Mouse (Mus musculus): ENCODE data around the gene Glud1. TPM values are rescaled to one million over a fixed set of nuclear protein-coding genes. Genes with fewer than 3 reads are reported as not detected.
"Not testable (repeated sequence)": the region's sequence is repeated elsewhere in the genome, so short reads cannot be mapped to it uniquely, and the experiment has no call there.

Glud1 gene
- polyA plus RNA-seq, 1 experiment from 2014 or later, result 155 TPM

DNA sequence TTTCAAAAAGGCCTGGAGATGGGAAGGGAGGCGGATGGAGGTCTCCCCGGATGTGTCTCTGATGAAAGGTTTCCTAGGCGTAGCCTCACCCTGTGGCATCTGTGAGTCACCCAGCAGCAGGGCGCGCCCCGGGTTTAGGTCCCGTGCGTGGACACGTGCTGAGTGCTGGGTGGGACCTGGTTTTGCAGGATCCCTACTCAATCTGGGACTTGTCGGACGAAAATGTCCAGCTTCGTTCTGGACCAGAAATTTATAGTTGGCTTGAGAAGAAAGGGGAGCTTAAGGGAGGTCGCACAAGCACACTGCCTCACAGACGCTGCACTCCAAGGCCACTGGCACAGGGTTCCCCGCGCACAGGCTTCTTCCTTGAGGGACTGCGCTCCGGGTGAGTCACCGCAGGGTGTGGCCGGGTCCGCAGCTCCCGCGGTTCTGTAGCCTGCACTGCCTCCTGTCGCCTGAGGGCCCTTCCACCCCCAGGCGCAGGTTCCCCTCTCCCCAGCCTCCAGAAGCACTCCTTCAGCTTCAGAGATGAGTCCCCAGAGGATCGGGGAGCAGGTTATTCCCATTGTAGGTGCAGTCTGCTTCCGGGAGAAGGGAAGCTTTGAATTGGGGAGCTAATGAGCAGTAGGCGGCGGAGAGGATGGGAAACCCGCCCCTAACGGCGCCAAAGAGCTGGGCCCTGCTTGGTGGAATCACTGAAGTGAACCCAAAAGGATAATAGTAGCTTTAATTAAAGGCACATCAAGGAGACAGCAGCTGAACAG lies 53.1 kb downstream of the Glud1 start:
- WGBS (ENCODE audit: insufficient replicate concordance), result 11% methylated on average over 32 of the region's 32 CpGs
- ATAC-seq (ENCODE audit: low read depth), result no peak
- H3K27ac ChIP-seq (ENCODE audit: low read length), result no peak overlapping the region
- H3K27me3 ChIP-seq (ENCODE audit: control insufficient read depth, insufficient read depth, low read depth, low read length), result no peaks in the 10 kb centered on the region
- no peaks in the 10 kb centered on the region for H3K9me3 ChIP-seq (replicated peaks; ENCODE audit: control insufficient read depth, low read length)
- no peak overlapping the region for H3K9ac ChIP-seq (ENCODE audit: low read depth, low read length)
- peak overlapping the region; percentile 18 for H3K4me3 ChIP-seq (ENCODE audit: low read depth, low read length)
- H3K4me2 ChIP-seq (ENCODE audit: low read depth, low read length), result peak overlapping the region; percentile 55
- no peaks in the 10 kb centered on the region for H3K36me3 ChIP-seq (ENCODE audit: control insufficient read depth, insufficient read depth)
- no peaks in the 10 kb centered on the region; the same call in 1 of the 2 replicates for H3K4me1 ChIP-seq (ENCODE audit: control insufficient read depth, low read depth, low read length)

DNA sequence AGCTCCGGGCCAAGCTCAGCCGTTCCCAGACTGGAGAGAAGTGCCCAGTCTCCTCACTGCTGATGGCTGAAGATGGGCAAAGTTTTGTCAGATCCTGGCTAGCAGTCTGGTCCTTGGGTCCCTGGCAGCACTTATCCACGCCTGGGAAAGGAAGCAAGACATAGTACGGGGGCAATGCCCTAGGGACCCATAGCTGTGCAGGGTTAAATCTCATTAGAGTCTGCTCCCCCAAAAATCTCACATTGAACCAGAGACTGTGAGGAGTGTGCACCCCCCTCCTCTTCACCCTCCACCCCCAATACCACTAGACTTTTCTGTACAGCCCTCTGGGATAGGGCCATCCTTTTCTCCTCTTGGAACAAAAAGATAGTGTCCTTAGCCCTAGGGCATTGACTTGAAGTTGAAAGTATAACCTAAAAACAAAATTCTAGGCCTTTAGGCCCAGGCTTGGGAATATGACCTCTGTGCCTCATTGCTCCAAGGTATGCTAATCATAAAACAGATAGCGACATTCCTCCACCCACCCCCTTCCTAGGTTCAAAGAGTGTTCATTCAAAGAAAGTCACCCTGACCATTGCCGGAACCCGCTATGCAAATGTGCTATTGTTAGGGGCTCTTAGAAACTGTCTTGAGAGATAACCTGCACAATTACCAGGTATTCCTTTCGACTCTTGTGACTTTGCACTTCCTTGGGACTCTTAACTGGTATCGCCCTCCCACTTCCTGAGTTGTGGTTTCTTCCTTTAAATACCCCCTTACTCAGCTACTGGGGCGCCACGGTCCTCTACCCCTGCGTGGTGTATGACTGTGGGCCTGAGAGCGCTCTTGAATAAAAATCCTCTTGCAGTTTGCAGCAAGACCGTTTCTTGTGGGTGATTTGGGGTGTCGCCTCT lies 54.0 kb downstream of the Glud1 start:
- H3K9ac ChIP-seq (ENCODE audit: low read depth, low read length); H3K4me2 ChIP-seq (ENCODE audit: low read depth, low read length); H3K36me3 ChIP-seq (ENCODE audit: control insufficient read depth, insufficient read depth); H3K9me3 ChIP-seq (replicated peaks; ENCODE audit: control insufficient read depth, low read length); H3K27ac ChIP-seq (ENCODE audit: low read length); ATAC-seq (ENCODE audit: low read depth); H3K27me3 ChIP-seq (ENCODE audit: control insufficient read depth, insufficient read depth, low read depth, low read length); H3K4me1 ChIP-seq (ENCODE audit: control insufficient read depth, low read depth, low read length); H3K4me3 ChIP-seq (ENCODE audit: low read depth, low read length): not testable (repeated sequence)
- WGBS (ENCODE audit: insufficient replicate concordance), result 68% methylated on average over 15 of the region's 15 CpGs

DNA sequence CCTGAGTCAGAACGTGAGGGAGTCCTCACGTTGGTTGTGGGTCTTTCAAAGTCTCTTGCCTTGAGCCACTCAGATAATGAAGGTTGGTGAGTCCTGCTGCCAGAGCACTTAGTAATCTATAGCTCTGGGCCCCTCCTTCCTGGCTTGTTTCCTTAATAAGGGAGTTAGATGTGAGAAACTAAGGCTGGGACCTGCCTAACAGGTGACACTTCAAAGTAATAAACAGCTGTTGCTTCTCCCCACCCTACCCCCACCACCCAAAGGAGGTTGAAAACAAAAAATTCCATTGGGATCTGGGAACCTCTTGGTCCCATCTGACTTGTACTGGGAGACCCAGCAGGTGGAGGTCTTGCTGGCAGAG lies 54.6 kb downstream of the Glud1 start:
- WGBS (ENCODE audit: insufficient replicate concordance), result 67% methylated on average over 2 of the region's 2 CpGs
- ATAC-seq (ENCODE audit: low read depth), result no peak
- Histone ChIP-seq H3K36me3 (ENCODE audit: control insufficient read depth, insufficient read depth) (no peaks in the 10 kb centered on the region), H3K27me3 (ENCODE audit: control insufficient read depth, insufficient read depth, low read depth, low read length) (no peaks in the 10 kb centered on the region), H3K4me3 (ENCODE audit: low read depth, low read length) (no peak overlapping the region), H3K9ac (ENCODE audit: low read depth, low read length) (no peak overlapping the region), H3K4me2 (ENCODE audit: low read depth, low read length) (no peak overlapping the region), H3K9me3 (replicated peaks; ENCODE audit: control insufficient read depth, low read length) (no peaks in the 10 kb centered on the region), H3K27ac (ENCODE audit: low read length) (no peak overlapping the region), H3K4me1 (ENCODE audit: control insufficient read depth, low read depth, low read length) (no peaks in the 10 kb centered on the region; the same call in 1 of the 2 replicates)

DNA sequence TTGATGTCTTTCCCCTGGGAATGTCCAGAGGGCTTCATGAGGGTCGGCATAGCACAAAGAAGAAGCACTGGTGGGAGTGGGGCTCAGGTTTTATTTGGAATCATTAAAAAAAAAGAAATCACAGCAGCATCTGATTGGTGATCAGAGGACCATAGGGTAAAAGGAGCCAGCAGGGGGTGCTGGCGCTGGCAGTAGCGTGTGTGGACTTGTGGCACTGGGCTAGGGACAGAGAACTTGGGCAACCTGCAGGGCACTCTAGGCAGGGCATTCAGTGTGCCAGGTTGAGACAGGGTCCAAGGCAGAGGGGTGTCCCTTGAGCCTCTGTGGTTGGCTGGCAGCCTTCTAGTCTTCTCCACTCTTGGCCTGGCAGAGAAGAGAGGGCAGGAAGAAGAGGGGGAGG lies 59.7 kb downstream of the Glud1 start:
- no peak overlapping the region for H3K4me3 ChIP-seq (ENCODE audit: low read depth, low read length)
- no peaks in the 10 kb centered on the region for H3K9me3 ChIP-seq (replicated peaks; ENCODE audit: control insufficient read depth, low read length)
- no peak for ATAC-seq (ENCODE audit: low read depth)
- no peaks in the 10 kb centered on the region for H3K27me3 ChIP-seq (ENCODE audit: control insufficient read depth, insufficient read depth, low read depth, low read length)
- H3K9ac ChIP-seq (ENCODE audit: low read depth, low read length), result no peak overlapping the region
- 46% methylated on average over 3 of the region's 3 CpGs for WGBS (ENCODE audit: insufficient replicate concordance)
- H3K36me3 ChIP-seq (ENCODE audit: control insufficient read depth, insufficient read depth), result no peaks in the 10 kb centered on the region
- no peak overlapping the region for H3K27ac ChIP-seq (ENCODE audit: low read length)
- no peak overlapping the region for H3K4me2 ChIP-seq (ENCODE audit: low read depth, low read length)
- H3K4me1 ChIP-seq (ENCODE audit: control insufficient read depth, low read depth, low read length), result no peaks in the 10 kb centered on the region

DNA sequence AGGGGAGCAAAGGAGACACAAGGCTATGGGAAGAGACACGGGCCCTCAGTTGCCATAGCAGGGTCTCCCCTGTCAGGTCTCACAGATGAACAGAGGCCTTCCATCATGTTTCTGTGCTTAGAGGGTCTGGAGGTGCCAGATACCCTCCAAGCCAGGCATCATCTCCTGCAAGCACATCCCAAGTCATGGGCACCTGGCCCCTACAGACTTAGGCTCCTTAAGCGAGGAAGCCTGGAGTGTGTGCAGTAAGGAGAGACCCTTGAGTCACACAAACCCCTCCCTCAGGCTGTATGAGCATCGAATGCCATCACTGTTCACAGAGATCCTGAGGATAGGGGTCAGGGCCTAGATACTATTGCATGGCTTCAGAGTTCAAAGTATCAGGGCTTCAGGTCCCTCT lies 60.4 kb downstream of the Glud1 start:
- H3K4me1 ChIP-seq (ENCODE audit: control insufficient read depth, low read depth, low read length), result no peaks in the 10 kb centered on the region
- H3K4me2 ChIP-seq (ENCODE audit: low read depth, low read length), result no peak overlapping the region
- H3K27me3 ChIP-seq (ENCODE audit: control insufficient read depth, insufficient read depth, low read depth, low read length), result no peaks in the 10 kb centered on the region
- no peak for ATAC-seq (ENCODE audit: low read depth)
- H3K9me3 ChIP-seq (replicated peaks; ENCODE audit: control insufficient read depth, low read length), result no peaks in the 10 kb centered on the region
- H3K27ac ChIP-seq (ENCODE audit: low read length), result no peak overlapping the region
- no peak overlapping the region for H3K4me3 ChIP-seq (ENCODE audit: low read depth, low read length)
- WGBS (ENCODE audit: insufficient replicate concordance), result 60% methylated on average over 3 of the region's 3 CpGs
- no peaks in the 10 kb centered on the region for H3K36me3 ChIP-seq (ENCODE audit: control insufficient read depth, insufficient read depth)
- no peak overlapping the region for H3K9ac ChIP-seq (ENCODE audit: low read depth, low read length)

DNA sequence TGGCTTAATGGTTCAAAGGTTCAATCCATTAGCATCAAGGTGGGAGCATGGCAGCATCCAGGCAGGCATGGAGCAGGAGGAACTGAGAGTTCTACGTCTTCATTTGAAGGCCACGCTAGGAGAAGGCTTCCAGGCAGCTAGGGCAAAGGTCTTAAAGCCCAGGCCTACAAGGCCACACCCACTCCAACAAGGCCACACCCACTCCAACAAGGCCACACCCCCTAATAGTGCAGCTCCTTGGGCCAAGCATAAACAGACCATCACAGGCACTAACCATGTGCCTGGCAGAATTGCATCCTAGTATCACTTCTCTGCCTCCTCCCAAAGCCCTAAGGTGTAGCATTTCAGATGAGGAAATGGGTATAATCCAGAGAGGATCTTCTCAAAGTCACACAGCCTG lies 61.2 kb downstream of the Glud1 start:
- Histone ChIP-seq H3K4me2 (ENCODE audit: low read depth, low read length) (no peak overlapping the region), H3K27me3 (ENCODE audit: control insufficient read depth, insufficient read depth, low read depth, low read length) (no peaks in the 10 kb centered on the region), H3K36me3 (ENCODE audit: control insufficient read depth, insufficient read depth) (no peaks in the 10 kb centered on the region), H3K9me3 (replicated peaks; ENCODE audit: control insufficient read depth, low read length) (no peaks in the 10 kb centered on the region), H3K4me3 (ENCODE audit: low read depth, low read length) (no peak overlapping the region), H3K4me1 (ENCODE audit: control insufficient read depth, low read depth, low read length) (no peaks in the 10 kb centered on the region), H3K9ac (ENCODE audit: low read depth, low read length) (no peak overlapping the region), H3K27ac (ENCODE audit: low read length) (no peak overlapping the region)
- whole genome bisulfite sequencing (ENCODE audit: insufficient replicate concordance), result 66% methylated on average over 2 of the region's 2 CpGs
- no peak for ATAC-seq (ENCODE audit: low read depth)

DNA sequence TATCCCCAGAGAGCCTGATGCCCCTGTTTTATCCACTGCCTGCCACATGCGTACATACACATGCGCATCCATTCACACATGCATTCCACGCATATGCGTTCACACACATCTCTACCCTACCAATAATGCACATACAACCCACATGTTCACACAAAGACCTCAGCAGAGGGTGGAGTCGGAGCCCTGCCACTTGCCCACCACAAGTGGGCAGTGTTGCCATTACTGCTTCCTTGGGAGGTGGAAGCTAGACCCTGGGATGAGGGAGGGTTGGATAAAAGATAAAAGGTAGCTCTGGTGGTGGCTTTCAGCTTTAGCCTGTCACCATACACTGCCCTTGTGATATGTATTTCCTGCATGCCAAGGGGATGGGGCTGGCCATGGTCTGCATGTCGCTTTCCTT lies 62.1 kb downstream of the Glud1 start:
- Histone ChIP-seq H3K4me3 (ENCODE audit: low read depth, low read length) (no peak overlapping the region), H3K9me3 (replicated peaks; ENCODE audit: control insufficient read depth, low read length) (no peaks in the 10 kb centered on the region), H3K9ac (ENCODE audit: low read depth, low read length) (no peak overlapping the region), H3K4me2 (ENCODE audit: low read depth, low read length) (no peak overlapping the region), H3K27me3 (ENCODE audit: control insufficient read depth, insufficient read depth, low read depth, low read length) (no peaks in the 10 kb centered on the region), H3K27ac (ENCODE audit: low read length) (no peak overlapping the region), H3K36me3 (ENCODE audit: control insufficient read depth, insufficient read depth) (no peaks in the 10 kb centered on the region), H3K4me1 (ENCODE audit: control insufficient read depth, low read depth, low read length) (no peaks in the 10 kb centered on the region)
- ATAC-seq (ENCODE audit: low read depth), result no peak
- WGBS (ENCODE audit: insufficient replicate concordance), result 70% methylated on average over 6 of the region's 6 CpGs

DNA sequence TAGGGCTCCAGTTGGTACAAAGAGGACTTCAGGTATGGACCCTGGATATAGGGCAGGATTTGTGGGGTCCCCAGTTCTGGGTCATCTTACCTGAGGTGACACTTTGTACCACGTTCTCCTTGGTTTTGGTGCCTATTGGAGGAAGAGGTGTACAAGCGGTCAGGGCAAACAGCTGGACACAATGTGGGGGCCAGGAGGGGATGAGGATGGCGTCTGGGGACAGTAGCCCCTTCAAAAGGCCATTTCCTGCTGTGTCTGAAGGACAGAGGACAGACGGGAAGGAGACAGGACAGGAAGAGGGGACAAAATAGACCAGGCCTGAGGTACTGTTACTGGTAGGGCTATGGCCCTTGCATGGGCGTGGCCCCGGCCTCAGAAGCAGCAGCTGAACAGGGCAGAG lies 63.1 kb downstream of the Glud1 start:
- Histone ChIP-seq H3K9me3 (replicated peaks; ENCODE audit: control insufficient read depth, low read length) (no peaks in the 10 kb centered on the region), H3K4me3 (ENCODE audit: low read depth, low read length) (no peak overlapping the region), H3K27me3 (ENCODE audit: control insufficient read depth, insufficient read depth, low read depth, low read length) (no peaks in the 10 kb centered on the region), H3K4me2 (ENCODE audit: low read depth, low read length) (no peak overlapping the region), H3K4me1 (ENCODE audit: control insufficient read depth, low read depth, low read length) (no peaks in the 10 kb centered on the region), H3K9ac (ENCODE audit: low read depth, low read length) (no peak overlapping the region), H3K27ac (ENCODE audit: low read length) (no peak overlapping the region), H3K36me3 (ENCODE audit: control insufficient read depth, insufficient read depth) (no peaks in the 10 kb centered on the region)
- no peak for ATAC-seq (ENCODE audit: low read depth)
- WGBS (ENCODE audit: insufficient replicate concordance), result 54% methylated on average over 6 of the region's 6 CpGs

DNA sequence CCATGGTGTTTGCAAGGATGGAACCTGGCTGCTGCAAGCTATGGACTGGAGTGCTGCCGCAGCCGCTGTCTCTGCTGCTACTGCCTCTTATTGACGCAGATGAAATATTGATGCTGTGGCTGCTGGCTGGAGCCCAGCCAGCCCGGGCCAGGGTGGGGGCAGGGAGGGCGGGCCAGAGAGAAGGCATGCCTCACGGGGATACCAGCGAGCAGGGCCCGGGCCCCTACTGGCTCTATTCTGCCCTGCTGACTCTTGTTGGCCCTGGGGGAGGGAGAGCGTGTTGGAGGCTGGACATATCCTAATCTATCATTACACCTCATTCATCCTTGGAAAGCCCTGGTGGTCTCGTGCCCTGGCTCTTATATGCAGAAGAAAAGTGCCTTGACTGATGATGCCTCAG lies 64.0 kb downstream of the Glud1 start, which contains the start of gene Sncg:
TSS of gene Sncg (minus strand) at position 213 of the 400 bp plus-strand sequence.
- no peak for ATAC-seq (ENCODE audit: low read depth)
- no peak within 1 kb of the TSS for H3K27ac ChIP-seq (ENCODE audit: low read length)
- H3K9me3 ChIP-seq (replicated peaks; ENCODE audit: control insufficient read depth, low read length), result no peaks in the 10 kb centered on the region

More for the DNA sequence above, 64.0 kb downstream of the Glud1 start, which contains the start of gene Sncg:
- 29% methylated on average over 10 of the region's 10 CpGs for WGBS (ENCODE audit: insufficient replicate concordance)
- no peaks in the 10 kb centered on the region for H3K27me3 ChIP-seq (ENCODE audit: control insufficient read depth, insufficient read depth, low read depth, low read length)
- H3K4me1 ChIP-seq (ENCODE audit: control insufficient read depth, low read depth, low read length), result no peaks in the 10 kb centered on the region
- no peak within 1 kb of the TSS for H3K4me2 ChIP-seq (ENCODE audit: low read depth, low read length)
- no peak within 1 kb of the TSS for H3K9ac ChIP-seq (ENCODE audit: low read depth, low read length)
- no peaks in the 10 kb centered on the region for H3K36me3 ChIP-seq (ENCODE audit: control insufficient read depth, insufficient read depth)
- no peak within 1 kb of the TSS; the same call in 1 of the 2 replicates for H3K4me3 ChIP-seq (ENCODE audit: low read depth, low read length)
